Mouse (Mus musculus) E14TG2a.4 (cell line): ENCODE data around the gene Rmnd1.

Experiments
- CTCF ChIP-seq: conservative IDR thresholded peaks from 2 replicates; pipeline ENCODE4 v1.5.1; 2014; ENCODE audit warnings: low read length
- NANOG ChIP-seq: IDR thresholded peaks from 2 replicates; pipeline ENCODE4 v1.6.1; 2014; ENCODE audit warnings: borderline replicate concordance, low read length, mixed read lengths

DNA sequence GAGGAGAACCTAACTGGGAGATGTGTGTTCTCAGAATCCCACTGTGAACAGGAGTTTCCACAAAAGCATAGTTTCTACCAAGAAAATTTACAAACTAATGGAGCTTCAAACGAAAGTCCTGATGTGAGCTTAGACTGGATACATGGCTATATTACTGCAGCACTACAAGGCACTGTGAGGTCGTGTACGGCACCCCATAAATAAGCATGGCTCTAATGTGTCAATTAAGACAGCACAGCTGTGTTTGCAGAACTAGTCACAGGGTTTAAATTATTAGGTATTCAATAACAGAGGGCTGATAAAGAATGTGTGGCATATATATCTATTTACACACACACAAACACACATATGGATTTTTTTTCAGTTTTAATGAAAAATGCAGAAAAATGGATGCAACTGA, 48.7 kb upstream of the Rmnd1 start:
- no peak for TF ChIP-seq NANOG
- no peak for TF ChIP-seq CTCF
